Mouse (Mus musculus): ENCODE data around the gene Gm13420. TPM values are rescaled to one million over a fixed set of nuclear protein-coding genes. Genes with fewer than 3 reads are reported as not detected.

Gm13420 gene
- polyA plus RNA-seq (2015; fragmentation: Nextera tagmentation; extraction: Ambion mirVana): not detected in 2 replicates

DNA sequence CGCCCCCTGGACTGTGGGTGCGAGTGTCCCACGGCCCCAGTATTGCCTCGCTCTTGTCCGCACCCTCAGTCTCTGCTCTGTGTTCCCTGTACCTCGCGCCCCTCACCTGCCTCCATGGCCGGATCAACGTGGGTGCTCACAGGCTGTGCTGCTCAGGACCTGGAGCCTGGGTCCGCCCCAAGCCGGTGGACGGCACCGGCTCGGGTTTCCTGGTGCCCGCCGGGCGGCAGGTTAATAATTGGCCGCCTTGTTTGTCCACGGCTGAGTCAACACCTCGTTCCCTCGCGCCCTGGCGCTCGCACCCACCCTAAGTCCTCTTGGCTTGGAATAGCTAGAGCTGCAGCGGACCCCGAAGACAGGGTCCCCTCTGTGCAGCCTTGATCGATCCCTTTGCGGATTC, at the start of gene Gm13420:
Gene Gm13420, minus strand, starts transcription at position 189 of the 400 bp plus-strand sequence.

DNA sequence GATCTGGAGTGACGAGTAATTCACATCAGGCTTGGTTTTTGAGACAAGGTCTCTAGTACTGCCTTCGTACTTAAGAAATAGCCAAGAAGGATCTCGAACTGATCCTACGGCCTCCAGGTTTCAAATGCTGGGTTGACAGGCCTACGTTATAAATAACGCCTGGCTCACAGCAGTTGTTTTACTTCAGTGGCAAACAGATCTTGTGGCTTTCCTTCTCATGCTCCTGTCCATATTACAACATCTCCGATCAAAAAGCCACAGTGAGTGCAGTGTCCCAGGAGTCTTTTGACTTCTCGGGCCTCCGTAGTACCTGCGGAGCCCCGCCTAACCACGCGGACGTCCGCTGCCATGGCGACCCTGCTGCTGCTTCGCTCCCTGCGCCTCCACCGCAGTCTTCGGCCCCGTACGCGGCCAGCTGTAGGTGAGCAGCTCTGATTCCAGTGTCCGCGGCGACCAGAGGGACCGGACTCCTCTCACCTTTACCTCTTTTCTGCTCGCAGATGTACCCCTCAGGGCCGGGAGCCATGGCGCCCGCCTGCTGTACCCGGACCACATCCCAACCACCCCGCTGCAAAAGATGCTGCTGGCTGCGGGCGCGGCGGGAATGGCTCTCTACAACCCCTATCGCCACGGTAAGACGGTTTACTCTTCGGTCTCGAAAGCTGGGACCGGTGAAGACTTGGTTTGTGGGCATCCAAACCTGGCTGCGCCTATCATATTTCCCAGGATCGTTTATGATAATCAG, 36.6 kb upstream of the Gm13420 start, which contains the start of gene Trub2:
Gene Trub2, minus strand, starts transcription at position 566 of the 745 bp plus-strand sequence.

GRCm38 (mm10) chr2:29787104-29787917, 35.8 kb upstream of the Gm13420 start, which contains the start of gene Coq4:
TSS of gene Coq4 (plus strand) at chr2:29787493.

Other genes starting within 250 kb of the Gm13420 start
- 14.8 and 15.9 TPM in 2 replicates for gene Rapgef1, start 132.0 kb downstream of the Gm13420 start, polyA plus RNA-seq (2015; fragmentation: Nextera tagmentation; extraction: Ambion mirVana)
- gene Gm13547, start 7.6 kb upstream of the Gm13420 start, polyA plus RNA-seq (2015; fragmentation: Nextera tagmentation; extraction: Ambion mirVana): not detected in 2 replicates
- gene Coq4, start 35.8 kb upstream of the Gm13420 start, polyA plus RNA-seq (2015; fragmentation: Nextera tagmentation; extraction: Ambion mirVana): 7.7 and 10.6 TPM in 2 replicates
- gene Trub2, start 36.8 kb upstream of the Gm13420 start, polyA plus RNA-seq (2015; fragmentation: Nextera tagmentation; extraction: Ambion mirVana): 15.9 and 16.0 TPM in 2 replicates
- 5.2 and 6.6 TPM in 2 replicates for gene Slc27a4, start 50.9 kb upstream of the Gm13420 start, polyA plus RNA-seq (2015; fragmentation: Nextera tagmentation; extraction: Ambion mirVana)
- 15.4 and 17.0 TPM in 2 replicates for gene Urm1, start 68.4 kb upstream of the Gm13420 start, polyA plus RNA-seq (2015; fragmentation: Nextera tagmentation; extraction: Ambion mirVana)
- gene Cercam, start 117.5 kb upstream of the Gm13420 start, polyA plus RNA-seq (2015; fragmentation: Nextera tagmentation; extraction: Ambion mirVana): 15.9 and 20.9 TPM in 2 replicates
- gene Odf2, start 137.5 kb upstream of the Gm13420 start, polyA plus RNA-seq (2015; fragmentation: Nextera tagmentation; extraction: Ambion mirVana): 21.8 and 27.7 TPM in 2 replicates
- 24.8 and 25.7 TPM in 2 replicates for gene Gle1, start 183.7 kb upstream of the Gm13420 start, polyA plus RNA-seq (2015; fragmentation: Nextera tagmentation; extraction: Ambion mirVana)
- 53.7 and 54.5 TPM in 2 replicates for gene Sptan1, start 213.9 kb upstream of the Gm13420 start, polyA plus RNA-seq (2015; fragmentation: Nextera tagmentation; extraction: Ambion mirVana)

Data from skeletal muscle tissue, postnatal 0 days (tissue).